Mouse (Mus musculus) cerebellum, adult 2 months (tissue): ENCODE data around the gene Psap.

Experiments used
- CTCF ChIP-seq: fragments of 200-500 bp; IDR thresholded peaks from 2 replicates; pipeline ENCODE4 v1.5.1; 2011; ENCODE audit warnings: low read depth, mild to moderate bottlenecking, control low read depth, low read length, moderate library complexity, borderline replicate concordance; ENCODE audit not compliant: insufficient read depth
- POLR2A ChIP-seq: fragments of 200-500 bp; IDR thresholded peaks from 2 replicates; pipeline ENCODE4 v1.6.1; 2011; ENCODE audit warnings: low read length, control low read depth, borderline replicate concordance; ENCODE audit not compliant: insufficient read depth

- no peak for TF ChIP-seq CTCF
- TF ChIP-seq POLR2A = no peak
Observed at GRCm38 (mm10) chr10:60296027-60296426, 18.6 kb downstream of the Psap start.
